Mouse (Mus musculus) embryo, embryonic 9.5 days (tissue): ENCODE measurements around the gene Asic2.

Source experiments
- DNase-seq: peaks from one replicate; pipeline ENCODE4 v3.0.0-alpha.2; 2017; ENCODE audit errors: extremely low spot score

The Asic2 gene

DNA sequence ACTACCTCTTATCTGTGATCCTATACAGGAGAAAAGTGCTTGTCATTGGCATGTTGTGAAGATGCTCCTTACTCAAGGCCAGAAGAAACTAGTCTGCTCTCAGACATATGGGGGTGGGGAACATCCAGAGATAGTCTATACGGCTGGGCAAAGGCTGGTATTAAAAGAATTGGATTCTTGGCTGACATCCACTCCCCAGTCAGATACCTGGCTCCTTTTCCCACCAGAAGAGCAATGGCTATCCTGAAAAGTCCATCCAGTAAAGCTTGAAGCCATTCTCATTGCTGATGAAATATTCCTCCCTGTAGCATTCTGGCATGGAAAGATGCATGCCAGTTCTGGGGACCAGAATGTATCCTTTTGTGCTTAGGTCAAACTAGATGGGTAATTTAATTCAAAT lies 218.2 kb downstream of the Asic2 start:
- no peak for DNase-seq

GRCm38 (mm10) chr11:81738995-81739394 lies 229.3 kb downstream of the Asic2 start:
- DNase-seq = no peak

GRCm38 (mm10) chr11:81737777-81738176 lies 230.5 kb downstream of the Asic2 start:
- DNase-seq = no peak

GRCm38 (mm10) chr11:81722071-81722470 lies 246.2 kb downstream of the Asic2 start:
- DNase-seq = no peak

GRCm38 (mm10) chr11:81714801-81715200 lies 253.5 kb downstream of the Asic2 start:
- DNase-seq = no peak

DNA sequence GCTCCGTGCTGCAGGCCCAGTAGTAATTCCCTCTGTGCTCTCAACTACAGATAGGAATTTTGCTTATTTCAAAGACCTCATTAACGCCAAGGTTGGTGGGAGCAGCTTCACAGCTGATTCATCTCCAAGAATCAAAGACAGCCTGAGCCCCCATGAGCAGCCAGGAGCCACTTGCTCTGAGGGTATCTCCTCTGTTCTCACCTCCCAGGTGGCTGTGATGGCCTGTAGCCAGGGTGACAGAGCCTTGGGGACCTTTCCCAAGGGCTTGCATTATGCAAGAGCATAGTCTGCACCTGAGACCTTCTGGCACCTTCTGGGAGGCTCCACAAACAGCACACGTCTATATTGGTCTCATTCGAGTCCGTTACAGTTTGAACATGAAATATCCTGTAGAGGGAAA lies 261.3 kb downstream of the Asic2 start:
- DNase-seq = no peak

- no peak for DNase-seq
Observed at GRCm38 (mm10) chr11:81698008-81698407, 270.2 kb downstream of the Asic2 start.

GRCm38 (mm10) chr11:81695501-81695900 lies 272.8 kb downstream of the Asic2 start:
- DNase-seq = no peak

DNA sequence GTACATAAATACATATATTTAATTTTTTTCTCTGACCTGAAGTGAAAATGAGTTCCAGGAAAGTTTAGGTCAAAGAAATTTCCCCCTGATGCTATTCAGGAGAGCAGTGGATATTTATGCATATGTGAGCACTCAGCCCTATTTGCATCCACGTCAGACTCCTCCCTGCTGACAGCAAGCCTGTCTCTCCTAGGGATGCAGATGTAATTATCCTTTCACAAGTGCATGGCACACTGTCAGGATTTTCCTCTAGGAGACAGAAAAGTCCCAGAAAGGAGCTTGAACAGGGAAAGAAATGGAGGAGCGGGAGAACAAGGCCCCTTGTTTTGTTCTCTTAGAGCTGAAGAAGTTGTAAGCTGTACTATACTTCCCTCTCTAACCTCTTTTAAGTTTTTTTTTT lies 287.7 kb downstream of the Asic2 start:
- no peak for DNase-seq

GRCm38 (mm10) chr11:81671724-81672123 lies 296.5 kb downstream of the Asic2 start:
- no peak for DNase-seq

- no peak for DNase-seq
Observed at GRCm38 (mm10) chr11:81670436-81670835, 297.8 kb downstream of the Asic2 start.

DNA sequence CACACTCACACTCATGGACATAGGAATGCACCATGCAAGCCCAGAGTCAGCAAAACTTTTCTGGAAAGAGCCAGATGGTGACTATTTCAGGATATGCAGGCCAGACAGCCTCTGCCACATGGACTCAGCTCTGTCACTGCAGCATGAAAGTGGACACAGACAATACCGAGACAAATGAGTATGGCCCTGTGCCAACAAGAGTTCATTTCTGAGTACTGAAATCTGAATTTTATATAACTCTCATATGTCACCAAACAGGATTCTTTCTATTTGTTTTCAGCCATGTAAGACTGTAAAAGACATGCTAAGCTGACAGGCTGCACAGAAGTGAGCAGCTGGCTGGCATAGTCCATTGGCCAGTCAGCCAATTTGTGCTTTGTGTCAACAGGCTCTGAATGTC lies 309.4 kb downstream of the Asic2 start:
- DNase-seq = no peak

- DNase-seq = no peak
Observed at GRCm38 (mm10) chr11:81657121-81657520, 311.1 kb downstream of the Asic2 start.

GRCm38 (mm10) chr11:81647828-81648227 lies 320.4 kb downstream of the Asic2 start:
- no peak for DNase-seq

GRCm38 (mm10) chr11:81645549-81645948 lies 322.7 kb downstream of the Asic2 start:
- no peak for DNase-seq

DNA sequence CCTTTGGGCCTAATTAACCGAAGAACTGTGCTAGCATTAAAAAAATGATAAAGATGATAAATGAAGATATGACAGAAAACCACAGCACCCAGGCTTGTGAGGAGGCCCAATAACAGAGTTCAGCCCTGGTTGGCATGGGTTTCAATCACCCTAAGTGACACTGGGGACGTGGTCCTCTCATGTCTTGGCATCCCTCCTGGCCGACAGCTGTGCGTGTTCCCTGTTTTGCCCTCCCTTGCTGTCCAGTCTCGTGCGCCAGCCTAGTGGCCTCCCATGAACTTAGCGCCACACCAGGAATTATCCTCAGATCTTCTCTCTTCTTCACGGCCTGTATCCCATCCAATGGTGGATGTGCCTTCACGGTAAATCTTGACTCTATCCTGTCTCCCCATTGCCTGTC lies 331.9 kb downstream of the Asic2 start:
- no peak for DNase-seq

DNA sequence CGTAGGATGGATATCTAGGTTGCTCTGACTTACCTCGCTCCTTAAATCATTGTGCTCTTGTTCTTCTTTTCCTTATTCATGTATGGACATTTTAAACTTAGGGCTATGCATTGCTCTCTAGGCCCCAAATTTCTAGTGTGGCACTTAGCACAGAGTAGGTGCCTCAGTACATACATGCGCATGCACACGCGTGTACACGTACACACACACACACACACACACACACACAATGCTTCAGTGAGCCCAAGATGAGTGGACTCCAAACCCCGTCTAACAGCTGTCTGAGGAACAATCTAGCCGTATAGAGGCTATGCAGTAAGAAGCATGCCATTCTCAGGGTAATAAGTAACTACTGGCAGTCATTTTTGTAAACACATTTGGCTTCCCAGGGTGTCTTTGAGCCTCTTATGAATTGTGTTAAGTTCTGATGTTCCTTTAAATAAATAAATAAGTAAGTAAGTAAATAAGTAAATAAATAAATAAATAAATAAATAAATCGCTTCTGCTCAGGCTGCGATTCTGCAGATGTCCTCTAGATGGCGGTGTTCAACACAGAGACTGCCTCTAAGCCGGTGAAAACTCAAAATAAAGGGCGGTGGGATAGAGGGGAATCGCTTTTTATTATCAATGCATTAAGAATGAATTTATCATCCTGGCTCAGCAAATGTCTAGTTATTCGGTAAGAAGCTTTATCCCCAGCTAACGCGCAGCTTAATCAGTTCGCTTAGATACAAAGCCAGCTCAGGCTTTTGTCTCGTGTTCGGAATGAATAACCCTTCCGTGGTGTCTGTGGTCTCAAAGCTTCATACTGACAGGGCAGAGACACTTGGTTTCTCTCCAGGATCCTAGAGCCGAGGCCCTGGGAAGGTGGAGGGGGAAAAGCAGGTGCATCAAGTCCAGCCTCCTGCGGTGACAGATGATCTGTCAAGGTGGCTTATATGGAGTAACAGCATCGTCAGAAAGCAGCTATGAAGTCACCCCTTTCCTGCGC lies 333.6 kb downstream of the Asic2 start:
- DNase-seq = peak; percentile 62

- DNase-seq = no peak
Observed at GRCm38 (mm10) chr11:81625199-81625598, 343.1 kb downstream of the Asic2 start.

GRCm38 (mm10) chr11:81620516-81620915 lies 347.7 kb downstream of the Asic2 start:
- no peak for DNase-seq

DNA sequence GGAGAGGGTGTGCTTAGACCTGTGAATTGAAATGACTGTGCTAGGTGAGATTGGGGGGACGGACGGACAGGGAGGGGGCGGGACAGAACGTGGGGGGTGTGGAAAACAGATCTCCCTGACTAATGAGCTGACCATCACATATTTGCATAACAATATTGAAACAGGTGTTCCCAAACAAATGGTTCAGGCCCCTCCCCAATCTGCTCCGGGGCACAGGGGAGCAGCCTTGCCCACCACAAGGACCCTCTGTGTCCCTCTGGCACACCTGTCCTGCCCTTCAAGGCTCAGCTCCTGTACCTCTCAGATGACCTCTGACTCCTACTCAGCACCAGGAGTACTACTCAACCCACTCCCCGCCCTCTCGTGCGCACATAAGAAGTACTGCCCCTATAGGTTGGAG lies 351.8 kb downstream of the Asic2 start:
- no peak for DNase-seq

GRCm38 (mm10) chr11:81613869-81614620 lies 354.2 kb downstream of the Asic2 start:
- no peak for DNase-seq

GRCm38 (mm10) chr11:81612798-81613540 lies 355.3 kb downstream of the Asic2 start:
- peak; percentile 90 for DNase-seq
